In genomic region chr12:73521944-73522343, GRCm38 (mm10) we compare ENCODE assay signal across 18 mouse cellular contexts.
"Had no signal": no experiment of that assay in that cellular context is flagged by ENCODE, and none has a peak within 500 bp of the region (broad histone marks: within the 10 kb centered on the region; RNA-seq: fewer than 3 reads in every experiment).

No protein-coding gene starts in this region.

- H3K4me2 ChIP-seq: liver, embryonic 13.5 days; midbrain, embryonic 12.5 days; midbrain, embryonic 15.5 days; neural tube, embryonic 12.5 days; neural tube, embryonic 15.5 days had no signal

- ATAC-seq: midbrain, embryonic 15.5 days had no signal

- H3K4me3 ChIP-seq: layer of hippocampus, adult 2 months; liver, embryonic 13.5 days; midbrain, embryonic 12.5 days; midbrain, embryonic 15.5 days; neural tube, embryonic 12.5 days; neural tube, embryonic 15.5 days had no signal

- H3K4me1 ChIP-seq: liver, embryonic 13.5 days; midbrain, embryonic 15.5 days had no signal

- H3K27me3 ChIP-seq: liver, embryonic 13.5 days; midbrain, embryonic 15.5 days; neural tube, embryonic 12.5 days; neural tube, embryonic 15.5 days had no signal

- DNase-seq: kidney, adult 2 months; kidney, postnatal 25 days; left cerebral cortex, postnatal 4 days; liver, embryonic 13.5 days; lung, adult 2 months; lung, postnatal 14 days; lung, postnatal 4 days; retina, postnatal 1 day; right cerebral cortex, postnatal 25 days; thymus, adult 2 months; thymus, postnatal 14 days; thymus, postnatal 4 days had no signal

- H3K9me3 ChIP-seq: liver, embryonic 13.5 days; midbrain, embryonic 12.5 days; midbrain, embryonic 15.5 days; neural tube, embryonic 12.5 days; neural tube, embryonic 15.5 days had no signal

- H3K9ac ChIP-seq: liver, embryonic 13.5 days; midbrain, embryonic 12.5 days; midbrain, embryonic 15.5 days; neural tube, embryonic 12.5 days; neural tube, embryonic 15.5 days had no signal

- H3K36me3 ChIP-seq: liver, embryonic 13.5 days; midbrain, embryonic 12.5 days; midbrain, embryonic 15.5 days; neural tube, embryonic 12.5 days; neural tube, embryonic 15.5 days had no signal

- H3K27ac ChIP-seq: kidney, postnatal 0 days; layer of hippocampus, adult 2 months; liver, embryonic 13.5 days; midbrain, embryonic 12.5 days; midbrain, embryonic 15.5 days; neural tube, embryonic 12.5 days; neural tube, embryonic 15.5 days had no signal
